ENCODE assay signal across 23 mouse cellular contexts in genomic region chr6:127539659-127540058, GRCm38 (mm10). TPM values are rescaled to one million over a fixed set of nuclear protein-coding genes. Genes with fewer than 3 reads are reported as not detected.
DNase-seq lines count a peak whose midpoint lies in the region; ATAC-seq and TF ChIP-seq lines count a peak whose summit lies in the region.
"Had no signal": no experiment of that assay in that cellular context is flagged by ENCODE, and none has a peak within 500 bp of the region (broad histone marks: within the 10 kb centered on the region; RNA-seq: fewer than 3 reads in every experiment).

No protein-coding gene starts in this region.

- 52% methylated on average over 5 of the region's 5 CpGs for WGBS in liver, postnatal 0 days (ENCODE audit: insufficient replicate concordance)

- no peaks in the 10 kb centered on the region for H3K36me3 ChIP-seq in liver, postnatal 0 days (replicated peaks; ENCODE audit: insufficient read depth, low read length)
- H3K36me3 ChIP-seq: embryonic facial prominence, embryonic 13.5 days; heart, embryonic 15.5 days; limb, embryonic 13.5 days; midbrain, embryonic 13.5 days had no signal

- H3K27ac ChIP-seq in liver, postnatal 0 days (ENCODE audit: low read depth), result no peak overlapping the region
- H3K27ac ChIP-seq: embryonic facial prominence, embryonic 13.5 days; forebrain, embryonic 13.5 days; heart, embryonic 15.5 days; kidney, postnatal 0 days; limb, embryonic 13.5 days; midbrain, embryonic 13.5 days had no signal

- no peak overlapping the region for H3K4me2 ChIP-seq in liver, postnatal 0 days (ENCODE audit: low read depth, low read length)
- H3K4me2 ChIP-seq: embryonic facial prominence, embryonic 13.5 days; forebrain, embryonic 13.5 days; heart, embryonic 15.5 days; limb, embryonic 13.5 days; liver, embryonic 11.5 days; midbrain, embryonic 13.5 days had no signal

- no peaks in the 10 kb centered on the region for H3K9me3 ChIP-seq in liver, postnatal 0 days (ENCODE audit: low read length)
- H3K9me3 ChIP-seq: embryonic facial prominence, embryonic 13.5 days; forebrain, embryonic 13.5 days; heart, embryonic 15.5 days; limb, embryonic 13.5 days; midbrain, embryonic 13.5 days had no signal

- no peak overlapping the region for H3K4me3 ChIP-seq in liver, postnatal 0 days (ENCODE audit: low read depth, low read length)
- H3K4me3 ChIP-seq: embryonic facial prominence, embryonic 13.5 days; erythroblast, embryonic 14.5 days; forebrain, embryonic 13.5 days; heart, embryonic 15.5 days; limb, embryonic 13.5 days; midbrain, embryonic 13.5 days had no signal

- TF ChIP-seq EP300 in liver, postnatal 0 days (IDR thresholded peaks at IDR 0.05; ENCODE audit: low read depth), result no peak

- DNase-seq in adrenal gland, postnatal 36 days, result peak; percentile 17 to 23
- no peak for DNase-seq in adrenal gland, adult 18-20 months (ENCODE audit: low spot score in 2 of 2)
- peak; percentile 18 for DNase-seq in lung, postnatal 36 days
- DNase-seq in lung, adult 18-20 months, result no peak
- DNase-seq in urinary bladder, postnatal 14 days (ENCODE audit: low spot score), result no peak
- no peak for DNase-seq in liver, postnatal 0 days
- DNase-seq: adrenal gland, adult 8-10 months; cerebellum, adult 9-10 months; cerebellum, postnatal 36 days; kidney, adult 2 months; kidney, postnatal 4 days had no signal

- H3K4me1 ChIP-seq in liver, postnatal 0 days (ENCODE audit: insufficient read depth), result no peaks in the 10 kb centered on the region
- H3K4me1 ChIP-seq: embryonic facial prominence, embryonic 13.5 days; forebrain, embryonic 13.5 days; midbrain, embryonic 13.5 days had no signal

- H3K27me3 ChIP-seq in liver, postnatal 0 days (ENCODE audit: insufficient read depth, low read length), result 0 out of 2 replicates have a peak, but pooled peaks cover 3% of the 10 kb centered on the region

- H3K9ac ChIP-seq in liver, postnatal 0 days (replicated peaks), result no peak overlapping the region
- H3K9ac ChIP-seq: embryonic facial prominence, embryonic 13.5 days; forebrain, embryonic 13.5 days; heart, embryonic 15.5 days; limb, embryonic 13.5 days; midbrain, embryonic 13.5 days had no signal

- TF ChIP-seq CTCF in liver, postnatal 0 days (IDR thresholded peaks at IDR 0.05; ENCODE audit: low read depth), result no peak

- ATAC-seq in erythroblast, adult 5-6 weeks (replicated peaks; ENCODE audit: low FRiP score, poor library complexity, severe bottlenecking), result peak; percentile 87
- peak; percentile 53 for ATAC-seq in megakaryocyte progenitor cell, adult 5-6 weeks (replicated peaks; ENCODE audit: poor library complexity)
- ATAC-seq in liver, postnatal 0 days, result no peak
- ATAC-seq: activated CD4-positive, CD25-positive, alpha-beta regulatory T cell, adult 4 months; forebrain, embryonic 13.5 days; hindbrain, embryonic 16.5 days; midbrain, embryonic 13.5 days had no signal

RNA-seq across cellular contexts. Expression of gene Cracr2a, which starts 21.5 kb away (rescaled TPM):
- 1 to 10 TPM in 1 of 2 experiments, under 1 TPM in 1; 0.93 to 2.2 TPM for total RNA-seq in adrenal gland, postnatal 36 days (2021)
- 1 to 10 TPM; 1.3 to 3.4 TPM for total RNA-seq in adrenal gland, adult 18-20 months (2021)
- total RNA-seq in erythroblast, adult 5-6 weeks (2015; ENCODE audit: low replicate concordance), result 4.0 and 4.2 TPM in 2 replicates
- total RNA-seq in erythroblast, adult 5-6 weeks (2017; ENCODE audit: low replicate concordance), result 2.4 and 2.9 TPM in 2 replicates
- total RNA-seq in megakaryocyte progenitor cell, adult 5-6 weeks (2015), result 4.0 and 4.5 TPM in 2 replicates
- total RNA-seq in megakaryocyte progenitor cell, adult 5-6 weeks (2017), result 6.2 and 10.3 TPM in 2 replicates
- 0.31 and 0.47 TPM in 2 replicates for polyA plus RNA-seq in liver, postnatal 0 days (2015; fragmentation: Nextera tagmentation; extraction: Ambion mirVana)

Comparison
In these comparisons a context has a peak if more than half of its experiments do, and no peak if none do; other contexts are left out.
1. DNase-seq: peak in adrenal gland, postnatal 36 days (2 of 2) and lung, postnatal 36 days (single experiment); none in adrenal gland, adult 18-20 months (0 of 2), lung, adult 18-20 months (0 of 2), urinary bladder, postnatal 14 days (single experiment) and liver, postnatal 0 days (single experiment).